In genomic region chr13:62979215-62979614, GRCm38 (mm10) we compare ENCODE assay signal across 23 mouse cellular contexts. TPM values are rescaled to one million over a fixed set of nuclear protein-coding genes. Genes with fewer than 3 reads are reported as not detected.
DNase-seq lines count a peak whose midpoint lies in the region; ATAC-seq and TF ChIP-seq lines count a peak whose summit lies in the region.
"Had no signal": no experiment of that assay in that cellular context is flagged by ENCODE, and none has a peak within 500 bp of the region (broad histone marks: within the 10 kb centered on the region; RNA-seq: fewer than 3 reads in every experiment).

No protein-coding gene starts in this region.

- no peak overlapping the region for H3K4me3 ChIP-seq in heart, postnatal 0 days (ENCODE audit: low read depth, low read length)
- H3K4me3 ChIP-seq in kidney, embryonic 15.5 days (replicated peaks): no peak overlapping the region
- no peak overlapping the region for H3K4me3 ChIP-seq in neural tube, embryonic 14.5 days (ENCODE audit: low read depth, low read length)
- H3K4me3 ChIP-seq in forebrain, embryonic 16.5 days (replicated peaks; ENCODE audit: low read length): no peak overlapping the region
- H3K4me3 ChIP-seq: forebrain, embryonic 13.5 days; gastrocnemius, adult 2 months; layer of hippocampus, adult 2 months; limb, embryonic 10.5 days had no signal

- peaks cover 4% of the 10 kb centered on the region for H3K4me1 ChIP-seq in heart, postnatal 0 days (ENCODE audit: control insufficient read depth, insufficient read depth)
- H3K4me1 ChIP-seq in kidney, embryonic 15.5 days: peaks cover 19% of the 10 kb centered on the region
- peaks cover 5% of the 10 kb centered on the region for H3K4me1 ChIP-seq in neural tube, embryonic 14.5 days (ENCODE audit: control insufficient read depth, insufficient read depth, low read length)
- no peaks in the 10 kb centered on the region for H3K4me1 ChIP-seq in forebrain, embryonic 16.5 days (replicated peaks; ENCODE audit: control insufficient read depth, insufficient read depth, low read length)
- H3K4me1 ChIP-seq: forebrain, embryonic 13.5 days had no signal

- WGBS in heart, postnatal 0 days: 62% methylated on average over 4 of the region's 4 CpGs
- 59% methylated on average over 4 of the region's 4 CpGs for WGBS in kidney, embryonic 15.5 days
- WGBS in neural tube, embryonic 14.5 days: 63% methylated on average over 4 of the region's 4 CpGs
- 85% methylated on average over 4 of the region's 4 CpGs for WGBS in forebrain, embryonic 16.5 days

- peak overlapping the region; percentile 37; the same call in 1 of the 2 replicates for H3K27ac ChIP-seq in heart, postnatal 0 days (ENCODE audit: low read depth)
- peak overlapping the region; percentile 61 for H3K27ac ChIP-seq in kidney, embryonic 15.5 days
- H3K27ac ChIP-seq in neural tube, embryonic 14.5 days (ENCODE audit: low read depth, low read length): 0 out of 2 replicates have a peak overlapping the region, but pooled peaks have one; percentile 10
- H3K27ac ChIP-seq in forebrain, embryonic 16.5 days (ENCODE audit: low read length): no peak overlapping the region
- H3K27ac ChIP-seq: forebrain, embryonic 13.5 days; layer of hippocampus, adult 2 months; limb, embryonic 10.5 days; stomach, postnatal 0 days had no signal

- H3K9ac ChIP-seq in heart, postnatal 0 days (replicated peaks; ENCODE audit: low read depth, low read length): no peak overlapping the region
- H3K9ac ChIP-seq in kidney, embryonic 15.5 days: no peak overlapping the region
- no peak overlapping the region for H3K9ac ChIP-seq in neural tube, embryonic 14.5 days (replicated peaks; ENCODE audit: low read depth, low read length)
- no peak overlapping the region for H3K9ac ChIP-seq in forebrain, embryonic 16.5 days (replicated peaks; ENCODE audit: low read depth, low read length)
- H3K9ac ChIP-seq: forebrain, embryonic 13.5 days; liver, postnatal 0 days had no signal

- H3K36me3 ChIP-seq in heart, postnatal 0 days (replicated peaks; ENCODE audit: control insufficient read depth, insufficient read depth, low read length): no peaks in the 10 kb centered on the region
- no peaks in the 10 kb centered on the region for H3K36me3 ChIP-seq in kidney, embryonic 15.5 days
- H3K36me3 ChIP-seq in neural tube, embryonic 14.5 days (ENCODE audit: control insufficient read depth, insufficient read depth, low read length): no peaks in the 10 kb centered on the region
- H3K36me3 ChIP-seq in forebrain, embryonic 16.5 days (ENCODE audit: control insufficient read depth, insufficient read depth): no peaks in the 10 kb centered on the region
- H3K36me3 ChIP-seq: limb, embryonic 10.5 days had no signal

- H3K27me3 ChIP-seq in heart, postnatal 0 days (ENCODE audit: control insufficient read depth, insufficient read depth, low read length): no peaks in the 10 kb centered on the region
- H3K27me3 ChIP-seq in kidney, embryonic 15.5 days: no peaks in the 10 kb centered on the region
- H3K27me3 ChIP-seq in neural tube, embryonic 14.5 days (ENCODE audit: control insufficient read depth, insufficient read depth, low read length): no peaks in the 10 kb centered on the region
- H3K27me3 ChIP-seq in forebrain, embryonic 16.5 days (replicated peaks; ENCODE audit: control insufficient read depth, insufficient read depth, low read length): no peaks in the 10 kb centered on the region
- H3K27me3 ChIP-seq: forebrain, embryonic 13.5 days had no signal

- TF ChIP-seq EP300 in heart, postnatal 0 days (IDR thresholded peaks at IDR 0.05; ENCODE audit: low read depth): no peak

- no peak overlapping the region for H3K4me2 ChIP-seq in heart, postnatal 0 days (ENCODE audit: low read depth, low read length)
- no peak overlapping the region for H3K4me2 ChIP-seq in kidney, embryonic 15.5 days
- H3K4me2 ChIP-seq in neural tube, embryonic 14.5 days (ENCODE audit: low read depth, low read length): no peak overlapping the region
- H3K4me2 ChIP-seq in forebrain, embryonic 16.5 days (ENCODE audit: low read length): no peak overlapping the region
- H3K4me2 ChIP-seq: forebrain, embryonic 13.5 days; midbrain, embryonic 11.5 days had no signal

- no peak for ATAC-seq in heart, postnatal 0 days (ENCODE audit: insufficient read depth, low read depth)
- ATAC-seq in kidney, embryonic 15.5 days (replicated peaks; ENCODE audit: low FRiP score): no peak
- ATAC-seq in neural tube, embryonic 14.5 days (ENCODE audit: low read depth): peak; percentile 46; the same call in 1 of the 2 replicates
- ATAC-seq in forebrain, embryonic 16.5 days: no peak
- ATAC-seq: forebrain, embryonic 13.5 days; liver, postnatal 0 days had no signal

- no peaks in the 10 kb centered on the region for H3K9me3 ChIP-seq in heart, postnatal 0 days (replicated peaks; ENCODE audit: control insufficient read depth, low read length)
- H3K9me3 ChIP-seq in kidney, embryonic 15.5 days (replicated peaks): no peaks in the 10 kb centered on the region
- no peaks in the 10 kb centered on the region for H3K9me3 ChIP-seq in neural tube, embryonic 14.5 days (ENCODE audit: control insufficient read depth, low read length)
- no peaks in the 10 kb centered on the region for H3K9me3 ChIP-seq in forebrain, embryonic 16.5 days (ENCODE audit: control insufficient read depth, low read length)
- H3K9me3 ChIP-seq: forebrain, embryonic 13.5 days; limb, embryonic 10.5 days had no signal

- no peak for TF ChIP-seq CTCF in heart, postnatal 0 days (IDR thresholded peaks at IDR 0.05; ENCODE audit: low read depth)

- intact Hi-C loops in heart, postnatal 25 days (cut with DNase I): loop anchor here (5.0 kb wide), 1 partner anchor 53 kb away; no protein-coding TSS in a partner anchor

- DNase-seq in heart, postnatal 0 days (ENCODE audit: low spot score): no peak
- no peak for DNase-seq in heart, postnatal 25 days (ENCODE audit: low spot score)
- DNase-seq in kidney, postnatal 4 days: no peak
- no peak for DNase-seq in neural tube, embryonic 10.5 days (ENCODE audit: extremely low spot score, low spot score)
- DNase-seq: adrenal gland, adult 8-10 months; cerebellum, adult 2 months; cerebellum, postnatal 25 days; gastrocnemius, adult 2 months; kidney, postnatal 14 days; liver; liver, postnatal 0 days; lung, postnatal 10 days; right cerebral cortex, postnatal 14 days; thymus, adult 2 months; thymus, postnatal 4 days had no signal

RNA-seq across cellular contexts. Expression of gene 2010111I01Rik, which starts 14.5 kb away (rescaled TPM):
- total RNA-seq in heart, postnatal 0 days (2014; rRNA removed; ENCODE audit: low replicate concordance): 143 and 149 TPM in 2 replicates
- polyA plus RNA-seq in heart, postnatal 0 days (2015; fragmentation: Nextera tagmentation; extraction: Ambion mirVana): 80.0 and 107 TPM in 2 replicates
- 100 to 1,000 TPM; 109 to 112 TPM for total RNA-seq in heart, postnatal 25 days (2021)
- 128 TPM in 2 replicates for polyA plus RNA-seq in kidney, embryonic 15.5 days (2015; fragmentation: Nextera tagmentation; extraction: Ambion mirVana)
- polyA plus RNA-seq in neural tube, embryonic 14.5 days (2014; fragmentation: Nextera tagmentation; extraction: Ambion mirVana): 28.8 and 60.2 TPM in 2 replicates
- polyA plus RNA-seq in forebrain, embryonic 16.5 days (2015; fragmentation: Nextera tagmentation; extraction: Ambion mirVana): 30.0 and 30.5 TPM in 2 replicates
